Mouse (Mus musculus) limb, embryonic 14.5 days (tissue): Measurements from ENCODE around the gene 1700018B08Rik. TPM values are rescaled to one million over a fixed set of nuclear protein-coding genes. Genes with fewer than 3 reads are reported as not detected.

ENCODE experiments used
- ATAC-seq: fragments of 200-750 bp; cut with Nextera tagmentation; 2 replicates; pipeline ENCODE4 v1.8.0; 2017; ENCODE audit warnings: low read depth, moderate number of reproducible peaks, moderate TSS enrichment; ENCODE audit not compliant: low FRiP score
- DNase-seq: peaks from one replicate; pipeline ENCODE4 v3.0.0-alpha.2; 2015; ENCODE audit warnings: low spot score
- H3K27ac ChIP-seq: fragments of 300-500 bp; sonication (generic); replicated peaks from 2 replicates; pipeline ENCODE4 v1.5.1; 2014; ENCODE audit warnings: low read depth, mild to moderate bottlenecking, low read length, moderate library complexity, mixed read lengths
- H3K27me3 ChIP-seq: fragments of 300-500 bp; sonication (generic); 2 replicates; pipeline ENCODE4 v1.6.1; 2014; ENCODE audit warnings: low read length, mixed read lengths; ENCODE audit not compliant: control insufficient read depth, insufficient read depth
- H3K36me3 ChIP-seq: fragments of 300-500 bp; sonication (generic); 2 replicates; pipeline ENCODE4 v1.6.1; 2014; ENCODE audit warnings: mild to moderate bottlenecking, low read length, moderate library complexity, mixed read lengths; ENCODE audit not compliant: control insufficient read depth, insufficient read depth
- H3K4me1 ChIP-seq: fragments of 300-500 bp; sonication (generic); 2 replicates; pipeline ENCODE4 v1.6.1; 2014; ENCODE audit warnings: antibody characterized with exemption, low read length, mixed read lengths; ENCODE audit not compliant: control insufficient read depth, insufficient read depth
- H3K4me2 ChIP-seq: fragments of 300-500 bp; sonication (generic); replicated peaks from 2 replicates; pipeline ENCODE4 v1.6.1; 2014; ENCODE audit warnings: low read depth, mild to moderate bottlenecking, low read length, moderate library complexity; ENCODE audit not compliant: severe bottlenecking
- H3K4me3 ChIP-seq: fragments of 300-500 bp; sonication (generic); replicated peaks from 2 replicates; pipeline ENCODE4 v1.5.1; 2014; ENCODE audit warnings: low read length
- H3K9ac ChIP-seq: fragments of 300-500 bp; sonication (generic); 2 replicates; pipeline ENCODE4 v1.6.1; 2014; ENCODE audit warnings: mild to moderate bottlenecking, low read depth, low read length, moderate library complexity; ENCODE audit not compliant: severe bottlenecking
- H3K9me3 ChIP-seq: fragments of 300-500 bp; sonication (generic); 2 replicates; pipeline ENCODE4 v1.6.1; 2016; ENCODE audit warnings: low read length; ENCODE audit not compliant: control insufficient read depth
- POLR2A ChIP-seq: fragments of 200-500 bp; IDR thresholded peaks from 2 replicates; pipeline ENCODE4 v1.8.0; 2012; ENCODE audit warnings: inconsistent platforms, mild to moderate bottlenecking, moderate library complexity, borderline replicate concordance; ENCODE audit not compliant: insufficient read depth, insufficient read length; ENCODE audit errors: extremely low read depth
- WGBS: fragments of 180-500 bp; shearing (Covaris S2); extraction: QIAGEN DNeasy Blood & Tissue Kit; methylation state at CpG from one replicate; pipeline ENCODE4 v1.1.7; 2014; 5-methylcytosine and 5-hydroxymethylcytosine counted together
- polyA plus RNA-seq, 2 experiments: library from polyadenylated mRNA; depleted of rRNA in 1 of 2; stranded (reverse) in 1 of 2; unstranded in 1 of 2; fragments of >200 nt; fragmentation: Nextera tagmentation in 1 of 2; extraction: Ambion mirVana in 1 of 2; gene quantifications; 2 replicates each; pipeline versions ENCODE4 v1.2.1 to v1.2.3; 2012 to 2014

The 1700018B08Rik gene
- polyA plus RNA-seq, 2 experiments: not detected

- Histone ChIP-seq H3K27me3 (no peaks in the 10 kb centered on the region), H3K27ac (no peak within 1 kb of the TSS), H3K4me3 (peak within 1 kb of the TSS; percentile 90), H3K9me3 (no peaks in the 10 kb centered on the region), H3K4me1 (peaks cover 19% of the 10 kb centered on the region), H3K36me3 (no peaks in the 10 kb centered on the region), H3K4me2 (peak within 1 kb of the TSS; percentile 84), H3K9ac (peak within 1 kb of the TSS; percentile 83)
- TF ChIP-seq POLR2A: peak; percentile 75; the same call in 1 of the 2 replicates
- DNase-seq (peak; percentile 92), ATAC-seq (peak; percentile 92)
- 2% methylated on average over 44 of the region's 63 CpGs for WGBS
Measured at GRCm38 (mm10) chr8:121578676-121579451, 34.7 kb upstream of the 1700018B08Rik start, which contains the start of gene Fbxo31. Fbxo31 (minus strand) TSS chr8:121578806.

GRCm38 (mm10) chr8:121577751-121578675, 33.9 kb upstream of the 1700018B08Rik start:
- TF ChIP-seq POLR2A: no peak
- Histone ChIP-seq H3K36me3 (no peaks in the 10 kb centered on the region), H3K27me3 (no peaks in the 10 kb centered on the region), H3K4me1 (peaks cover 19% of the 10 kb centered on the region), H3K4me3 (peak overlapping the region; percentile 90), H3K9me3 (no peaks in the 10 kb centered on the region), H3K4me2 (peak overlapping the region; percentile 84), H3K27ac (no peak overlapping the region), H3K9ac (peak overlapping the region; percentile 83)
- DNase-seq (no peak), ATAC-seq (peak; percentile 28)
- WGBS: 3% methylated on average over 44 of the region's 44 CpGs

GRCm38 (mm10) chr8:121575661-121576060, 31.5 kb upstream of the 1700018B08Rik start:
- H3K9ac ChIP-seq: no peak overlapping the region
- ATAC-seq: no peak

GRCm38 (mm10) chr8:121573275-121573674, 29.2 kb upstream of the 1700018B08Rik start:
- Histone ChIP-seq H3K36me3 (no peaks in the 10 kb centered on the region), H3K9ac (no peak overlapping the region), H3K27ac (no peak overlapping the region), H3K4me1 (peaks cover 19% of the 10 kb centered on the region), H3K27me3 (no peaks in the 10 kb centered on the region), H3K9me3 (no peaks in the 10 kb centered on the region), H3K4me3 (no peak overlapping the region), H3K4me2 (no peak overlapping the region)
- no peak for TF ChIP-seq POLR2A
- DNase-seq (no peak), ATAC-seq (no peak)
- WGBS: 42% methylated on average over 3 of the region's 3 CpGs

More at GRCm38 (mm10) chr8:121575661-121576060, 31.5 kb upstream of the 1700018B08Rik start:
- Histone ChIP-seq H3K4me2 (no peak overlapping the region), H3K4me1 (peaks cover 19% of the 10 kb centered on the region), H3K9me3 (no peaks in the 10 kb centered on the region), H3K4me3 (no peak overlapping the region), H3K27ac (no peak overlapping the region), H3K27me3 (no peaks in the 10 kb centered on the region), H3K36me3 (no peaks in the 10 kb centered on the region)
- no peak for DNase-seq
- no peak for TF ChIP-seq POLR2A
- WGBS: 54% methylated on average over 3 of the region's 3 CpGs

GRCm38 (mm10) chr8:121572121-121572520, 28.0 kb upstream of the 1700018B08Rik start:
- no peak overlapping the region for H3K4me2 ChIP-seq
- WGBS: 84% methylated on average over 7 of the region's 7 CpGs

More at GRCm38 (mm10) chr8:121572121-121572520, 28.0 kb upstream of the 1700018B08Rik start:
- DNase-seq: no peak
- Histone ChIP-seq H3K27me3 (no peaks in the 10 kb centered on the region), H3K4me3 (no peak overlapping the region), H3K9ac (no peak overlapping the region), H3K36me3 (no peaks in the 10 kb centered on the region), H3K9me3 (no peaks in the 10 kb centered on the region), H3K27ac (no peak overlapping the region), H3K4me1 (peaks cover 13% of the 10 kb centered on the region)
- no peak for TF ChIP-seq POLR2A
- no peak for ATAC-seq
